Mouse (Mus musculus): Measurements from ENCODE around the gene Lasp1.

The Lasp1 gene

DNA sequence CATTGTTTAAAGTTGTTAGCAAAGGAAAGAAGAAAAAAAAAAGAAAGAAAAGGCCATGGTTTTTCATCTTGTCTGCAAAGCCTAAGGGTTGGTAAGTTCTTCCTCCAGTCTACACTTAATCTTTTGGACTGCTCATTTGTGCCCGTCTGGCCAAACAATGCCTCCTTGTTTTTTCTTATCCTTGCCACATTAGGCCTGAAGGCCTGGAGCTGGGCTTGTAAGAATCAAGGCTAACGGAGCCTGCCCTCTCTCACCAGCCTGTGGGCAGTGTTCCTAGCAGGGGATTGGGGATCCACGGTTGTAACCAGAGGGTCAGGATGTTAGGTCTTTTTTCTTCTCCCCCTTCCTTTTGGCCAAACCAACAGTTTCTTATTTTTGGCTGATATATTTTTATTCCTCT, 12.2 kb downstream of the Lasp1 start:
- no peak for DNase-seq (ENCODE audit: low read depth, low spot score)

DNA sequence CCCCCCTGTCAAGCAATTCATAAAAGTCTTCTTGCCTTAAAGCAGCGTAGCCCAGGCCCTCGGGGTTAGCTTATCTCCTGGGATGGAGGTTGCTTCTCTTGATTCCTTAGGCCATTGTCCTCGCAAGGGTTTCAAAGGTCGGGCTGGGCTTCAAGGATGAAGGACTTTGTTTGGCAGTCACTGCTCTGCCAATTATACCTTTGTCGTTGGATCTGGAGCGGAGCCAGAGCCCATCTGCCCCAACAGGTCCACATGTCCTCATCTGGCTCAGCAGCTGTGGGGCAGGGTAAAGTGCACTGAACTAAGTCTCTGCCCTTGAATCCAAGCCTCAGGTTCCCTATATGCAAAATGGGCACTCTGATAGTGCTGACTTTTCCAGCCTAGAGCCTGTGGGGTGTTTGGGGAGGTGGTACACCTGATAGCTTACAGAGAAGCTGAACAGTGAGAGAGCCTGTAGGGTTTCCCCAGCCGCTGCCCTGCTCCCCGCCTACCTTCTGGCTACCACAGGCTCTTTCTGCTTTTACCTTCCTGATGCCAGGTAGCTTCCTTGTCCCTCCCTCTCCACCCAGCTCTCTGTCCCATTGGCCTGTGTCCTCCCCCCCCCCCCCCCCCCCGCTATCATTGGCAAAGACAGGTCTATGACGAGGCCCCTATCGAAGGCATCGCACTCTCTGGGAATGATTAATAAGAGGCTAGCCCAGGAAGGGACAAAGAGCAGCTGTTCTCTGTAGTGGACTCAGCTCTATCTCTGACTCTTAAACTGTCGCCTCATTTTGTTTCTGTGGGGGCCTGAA, 13.0 kb downstream of the Lasp1 start:
- DNase-seq (ENCODE audit: low read depth, low spot score), result no peak

DNA sequence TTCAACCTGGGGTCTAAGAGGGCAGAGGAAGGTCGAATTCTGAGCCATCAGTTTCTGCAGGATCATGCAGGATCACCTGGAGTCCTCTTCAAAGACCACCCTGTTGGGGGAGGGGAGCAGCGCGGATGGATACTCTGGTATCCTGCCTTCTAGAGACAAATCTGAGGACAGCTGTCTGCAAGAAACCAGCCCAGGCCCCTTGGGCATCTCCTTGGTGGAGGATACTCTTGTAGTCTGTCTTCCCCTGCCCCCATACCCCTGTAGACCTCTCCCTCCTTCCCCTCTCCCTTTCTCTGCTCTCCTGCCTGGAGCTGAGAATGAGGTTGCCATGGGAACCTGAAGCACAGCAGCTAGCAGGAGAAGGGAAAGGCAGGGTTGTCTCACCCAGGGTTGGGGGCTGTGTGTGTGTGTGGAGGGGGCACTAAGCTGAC, 13.7 kb downstream of the Lasp1 start:
- no peak for DNase-seq (ENCODE audit: low read depth, low spot score)

DNA sequence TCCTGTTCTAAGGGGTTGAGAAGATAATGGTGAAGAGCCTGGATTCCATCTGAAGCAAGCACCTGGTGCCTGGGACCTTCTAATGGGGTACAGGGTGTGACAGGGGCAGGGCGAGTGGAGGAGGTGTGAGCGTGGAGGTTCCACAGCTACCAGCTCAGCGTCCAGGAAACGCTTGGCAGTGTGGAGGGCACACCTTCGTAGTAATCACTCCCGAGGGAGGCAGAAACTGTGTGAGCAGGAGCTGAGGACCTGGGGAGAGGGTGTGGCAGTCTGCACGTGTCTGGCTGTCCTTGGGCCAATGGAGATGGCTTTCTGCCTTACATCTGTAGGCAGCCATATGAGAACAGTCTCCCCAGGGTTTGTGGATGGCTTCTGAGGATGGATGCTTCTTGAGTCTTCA, 14.3 kb downstream of the Lasp1 start:
- no peak for DNase-seq (ENCODE audit: low read depth, low spot score)

DNA sequence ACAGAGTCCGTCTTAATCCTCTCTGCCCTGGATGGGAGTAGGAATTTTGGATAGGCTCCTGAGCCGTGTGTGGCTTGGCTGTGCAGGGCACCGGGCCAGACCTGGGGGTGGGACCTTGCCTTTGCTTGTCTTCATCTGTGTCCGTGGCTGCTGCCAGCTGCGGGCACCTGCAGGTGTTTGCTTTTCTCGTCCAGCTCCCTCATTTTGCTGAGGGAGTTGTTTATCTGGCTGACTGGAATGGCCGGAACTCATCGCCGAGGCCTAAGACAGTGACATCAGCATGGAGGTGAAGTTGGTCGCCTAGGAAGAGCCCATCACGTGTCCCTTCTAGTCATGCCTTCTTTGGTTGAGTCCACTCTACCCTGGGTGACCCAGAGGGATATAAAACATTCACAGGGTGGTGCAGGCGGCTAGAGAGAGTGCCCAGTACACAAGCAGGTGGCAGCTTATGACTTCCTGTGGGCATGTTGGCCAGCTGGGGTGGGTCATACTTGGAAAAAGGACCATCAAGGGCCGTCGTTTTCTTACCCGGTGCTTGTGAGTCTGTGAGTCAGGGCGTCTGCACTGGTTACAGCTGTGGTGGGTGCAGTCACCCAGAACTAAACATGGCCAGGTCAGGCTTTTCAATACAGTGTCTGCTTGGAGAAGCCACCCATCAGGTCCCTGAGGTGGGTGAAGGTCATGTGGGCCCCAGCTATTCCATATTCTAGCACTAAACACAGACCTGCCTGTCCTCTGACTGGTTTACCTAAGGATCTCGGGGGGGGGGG, 15.1 kb downstream of the Lasp1 start:
- no peak for DNase-seq (ENCODE audit: low read depth, low spot score)

DNA sequence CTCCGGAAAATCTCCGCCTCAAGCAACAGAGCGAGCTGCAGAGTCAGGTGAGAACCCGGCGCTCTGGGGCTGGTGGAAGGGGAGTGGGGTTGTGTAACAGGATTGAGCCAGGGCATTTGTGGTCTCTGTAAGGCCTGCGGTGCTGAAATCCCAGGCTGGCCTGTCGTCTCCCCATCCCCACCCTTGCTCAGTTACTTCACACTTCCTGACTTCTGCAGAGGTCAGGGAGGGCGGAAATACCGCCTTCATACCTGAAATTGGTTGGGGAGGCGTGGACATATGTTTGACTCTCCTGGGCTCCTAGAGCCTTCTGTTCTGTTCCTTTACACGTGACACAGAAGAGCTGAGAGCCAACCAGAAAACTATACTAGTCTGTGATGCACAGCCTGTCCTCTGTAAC, 16.9 kb downstream of the Lasp1 start:
- DNase-seq (ENCODE audit: low read depth, low spot score), result no peak

DNA sequence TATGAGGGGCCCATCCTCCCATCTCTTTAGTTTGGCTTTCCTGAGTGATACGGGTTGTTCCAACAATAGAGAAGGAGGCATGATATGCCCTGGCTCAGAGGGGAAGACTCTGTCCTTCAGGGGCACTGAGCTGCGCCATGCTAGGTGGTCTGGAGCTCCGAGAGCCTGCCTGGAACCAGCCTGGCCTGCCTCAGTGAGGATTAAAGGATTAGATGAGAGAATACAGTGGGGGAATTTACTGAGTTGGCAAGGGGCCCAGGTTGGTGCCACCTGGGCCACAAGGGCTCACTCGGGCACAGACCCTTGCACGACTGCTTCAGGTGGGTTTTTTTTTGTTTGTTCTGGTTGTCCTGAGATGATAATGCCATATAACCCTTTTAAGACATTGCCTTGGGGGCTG, 17.4 kb downstream of the Lasp1 start:
- no peak for DNase-seq (ENCODE audit: low read depth, low spot score)

DNA sequence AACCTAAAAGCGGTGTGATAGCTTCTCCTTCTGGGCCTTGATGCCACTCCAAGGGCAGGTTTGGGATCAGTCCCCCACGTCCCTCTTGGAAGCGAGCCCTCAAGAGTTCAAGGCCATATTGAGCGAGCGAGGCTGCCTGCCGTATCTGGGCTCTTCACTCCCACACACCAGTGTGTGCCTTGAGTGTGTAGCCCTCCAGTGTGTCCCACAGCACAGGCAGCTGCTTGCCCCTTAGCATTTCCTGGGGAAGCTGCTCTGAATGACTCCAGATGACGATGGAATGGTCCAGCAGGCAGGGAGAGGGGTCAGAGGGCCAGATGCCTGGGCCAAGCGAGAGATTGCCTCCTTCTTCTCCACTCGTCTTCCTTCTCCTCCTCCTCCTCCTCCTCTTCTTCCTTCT, 18.1 kb downstream of the Lasp1 start:
- no peak for DNase-seq (ENCODE audit: low read depth, low spot score)

DNA sequence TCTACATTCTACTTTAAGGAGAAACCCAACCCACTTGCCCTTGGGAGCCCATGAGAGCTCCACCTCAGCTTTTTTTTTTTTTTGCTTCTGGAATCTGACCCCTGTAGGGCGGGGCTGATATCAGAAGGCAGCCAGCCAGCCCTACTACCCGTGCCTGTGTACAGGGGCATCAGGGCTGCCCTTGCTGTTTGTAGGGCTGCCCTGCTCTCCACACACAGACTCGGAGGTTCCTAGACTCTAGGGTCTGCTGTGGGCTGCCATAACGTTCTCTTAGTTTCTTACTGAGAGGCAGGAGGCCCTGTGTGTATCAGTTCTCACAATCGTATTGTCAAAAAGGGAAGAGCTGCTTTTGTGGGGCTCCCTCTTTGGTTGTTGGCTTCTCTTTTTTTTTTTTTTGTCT, 18.6 kb downstream of the Lasp1 start:
- no peak for DNase-seq (ENCODE audit: low read depth, low spot score)

DNA sequence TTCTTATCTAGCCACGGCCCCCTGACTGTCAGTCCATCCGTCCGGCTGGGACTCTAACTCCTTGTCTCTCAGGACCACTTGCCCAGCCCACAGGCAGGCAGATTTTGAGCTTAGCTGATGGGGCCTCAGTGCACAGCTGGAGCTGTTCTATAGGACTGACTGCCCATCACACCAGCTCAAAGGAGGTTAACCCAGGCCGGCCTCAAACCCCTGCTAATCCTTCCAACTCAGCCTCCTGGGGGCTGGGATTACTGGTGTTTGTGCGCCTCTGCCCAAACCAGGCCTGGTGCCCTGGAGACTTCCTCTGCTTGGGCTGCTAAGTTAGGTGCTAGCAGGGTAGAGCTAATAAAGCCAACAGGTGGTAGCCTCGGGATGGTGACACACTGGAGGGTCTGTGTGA, 19.2 kb downstream of the Lasp1 start:
- DNase-seq (ENCODE audit: low read depth, low spot score), result no peak

DNA sequence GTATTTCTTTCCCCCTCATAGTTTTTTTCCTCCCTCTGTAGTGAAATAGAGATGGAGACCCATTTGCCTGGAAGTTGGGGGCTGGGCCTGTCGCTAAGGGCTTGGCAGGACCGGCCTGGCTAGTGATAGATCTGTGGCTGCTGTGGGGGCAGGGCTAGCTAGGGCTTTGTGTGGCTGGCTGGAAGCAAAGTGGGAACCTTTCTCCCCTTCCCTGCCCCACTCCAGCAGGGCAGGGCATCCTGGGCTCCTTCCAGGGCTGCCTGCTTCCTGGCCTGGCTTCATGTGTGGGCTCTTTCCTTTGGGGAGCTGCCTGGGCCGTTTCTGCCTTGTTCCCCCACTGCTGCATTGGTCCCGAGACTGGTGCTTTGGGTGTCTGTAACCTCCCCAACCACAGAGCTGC, 19.8 kb downstream of the Lasp1 start:
- DNase-seq (ENCODE audit: low read depth, low spot score), result no peak

DNA sequence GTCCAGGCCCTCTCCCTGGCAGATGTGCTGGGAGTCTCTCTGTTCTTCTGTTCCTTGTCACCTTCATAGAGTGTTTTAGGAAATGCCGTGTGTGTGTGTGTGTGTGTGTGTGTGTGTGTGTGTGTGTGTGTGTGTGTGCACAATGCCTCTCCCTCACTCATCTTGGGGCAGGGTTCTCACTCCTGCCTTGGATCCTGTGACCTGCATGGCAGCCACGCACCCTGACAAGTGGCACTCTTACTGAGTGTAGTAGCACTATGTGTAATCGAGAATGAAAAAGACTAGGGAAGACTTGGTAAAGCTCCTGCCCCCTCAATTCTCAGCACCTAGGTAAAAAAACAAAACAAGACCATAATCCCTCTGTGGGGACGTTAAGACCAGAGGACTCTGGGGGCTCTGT, 20.3 kb downstream of the Lasp1 start:
- DNase-seq (ENCODE audit: low read depth, low spot score), result no peak

DNA sequence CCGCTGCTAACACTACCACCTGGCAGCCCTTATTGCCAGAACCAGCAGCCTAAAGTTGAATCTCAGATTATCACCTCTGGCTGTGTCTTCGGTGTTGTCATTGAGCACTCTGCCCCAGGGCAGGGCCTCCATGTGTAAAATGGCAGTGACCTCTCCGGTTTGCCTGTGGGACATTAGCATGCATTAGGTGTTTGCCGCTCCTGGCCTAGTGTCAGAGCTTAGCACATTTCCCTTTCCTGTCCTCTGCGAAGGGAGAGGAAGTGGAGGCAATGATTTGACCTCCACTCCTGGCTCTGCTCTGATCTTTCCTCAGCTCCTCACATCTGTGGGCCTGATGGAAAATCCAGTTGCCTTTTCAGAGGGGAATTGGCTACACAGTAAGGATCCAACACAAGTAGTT, 21.1 kb downstream of the Lasp1 start:
- no peak for DNase-seq (ENCODE audit: low read depth, low spot score)

DNA sequence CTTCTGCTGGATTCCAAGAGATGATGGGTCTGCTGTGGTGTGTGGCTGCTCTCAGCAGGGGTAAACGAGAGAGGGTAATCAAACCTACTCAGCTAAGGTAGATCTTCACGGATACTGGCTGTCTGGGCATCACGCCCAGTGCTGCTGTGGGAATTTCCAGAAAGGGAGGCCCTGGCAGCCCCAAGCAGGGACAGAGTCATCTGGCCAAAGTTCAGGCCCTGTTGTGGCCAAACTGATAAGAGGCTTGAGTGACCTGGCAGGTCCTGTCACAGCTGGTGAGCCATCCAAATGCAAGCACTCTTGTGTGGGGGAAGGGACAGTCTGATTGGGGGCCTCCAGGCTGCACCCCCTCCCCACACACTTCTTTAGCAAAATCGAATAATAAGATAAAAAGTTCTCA, 22.0 kb downstream of the Lasp1 start:
- DNase-seq (ENCODE audit: low read depth, low spot score), result no peak

DNA sequence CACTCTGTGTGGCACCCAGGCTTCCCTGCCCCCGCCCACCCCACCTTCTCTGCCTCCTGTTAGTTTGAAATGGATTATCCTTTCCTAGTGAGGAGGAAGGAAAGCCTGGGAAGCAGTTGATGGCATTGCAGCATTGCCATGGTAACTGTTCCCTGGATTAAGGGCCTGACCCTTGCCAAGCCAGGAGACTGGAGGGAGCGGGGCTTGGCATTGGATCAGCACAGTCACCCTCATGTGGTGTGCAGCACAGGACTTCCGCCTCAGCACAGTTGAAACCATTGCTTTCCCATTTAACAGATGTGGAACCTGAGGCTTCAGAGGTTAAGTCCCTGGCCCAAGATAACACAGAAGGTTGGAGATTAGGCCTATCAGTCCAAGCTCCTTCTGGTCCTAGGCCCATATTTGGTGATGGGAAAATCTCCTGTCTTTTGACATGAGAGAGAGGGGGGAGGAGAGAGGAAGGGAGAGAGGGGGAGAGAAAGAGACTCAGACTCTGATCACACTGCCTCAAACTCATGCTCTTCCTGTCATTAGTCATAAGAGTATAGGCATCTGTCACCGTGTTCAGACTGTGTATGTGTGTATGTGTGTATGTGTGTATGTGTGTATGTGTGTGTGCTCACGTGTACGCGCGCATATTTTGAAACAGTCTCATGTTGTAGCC, 22.7 kb downstream of the Lasp1 start:
- DNase-seq (ENCODE audit: low read depth, low spot score), result no peak

DNA sequence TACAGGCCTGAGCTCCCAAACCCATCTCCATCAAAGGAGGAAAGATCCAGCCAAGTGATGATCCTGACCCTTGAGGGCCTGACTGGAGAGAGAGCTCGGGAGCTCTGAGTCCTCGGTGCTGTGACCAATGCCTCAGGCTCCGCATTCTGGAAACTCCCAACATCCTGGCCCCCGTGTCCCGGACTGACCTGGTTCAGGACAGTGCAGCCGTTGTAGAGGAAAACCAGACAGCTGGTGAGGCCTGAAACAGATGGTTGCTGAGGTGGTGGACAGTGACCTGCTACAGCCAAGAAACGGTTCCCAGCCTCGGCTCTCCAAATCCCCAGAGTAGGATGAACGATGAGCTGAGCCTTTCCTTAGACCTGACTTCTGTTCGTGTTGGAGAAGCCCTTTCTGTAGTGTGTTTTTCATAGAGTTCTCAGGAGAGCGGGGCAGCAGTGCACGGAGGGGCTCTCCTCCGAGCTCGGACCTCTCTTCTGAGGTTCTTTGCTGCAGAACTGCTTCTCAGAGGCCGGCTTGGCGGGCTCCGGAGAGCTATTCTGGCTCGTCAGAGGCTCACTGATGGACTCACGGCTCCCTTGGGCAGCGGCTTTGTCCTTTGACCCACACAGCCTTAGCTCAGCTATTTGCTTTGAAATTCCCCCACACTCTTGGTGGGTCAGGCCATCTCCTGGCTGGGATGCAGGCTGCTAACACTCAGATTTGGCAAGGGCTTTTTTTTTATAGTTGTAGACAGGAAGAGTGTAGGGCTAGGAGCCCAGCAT, 24.2 kb downstream of the Lasp1 start:
- DNase-seq (ENCODE audit: low read depth, low spot score), result no peak

DNA sequence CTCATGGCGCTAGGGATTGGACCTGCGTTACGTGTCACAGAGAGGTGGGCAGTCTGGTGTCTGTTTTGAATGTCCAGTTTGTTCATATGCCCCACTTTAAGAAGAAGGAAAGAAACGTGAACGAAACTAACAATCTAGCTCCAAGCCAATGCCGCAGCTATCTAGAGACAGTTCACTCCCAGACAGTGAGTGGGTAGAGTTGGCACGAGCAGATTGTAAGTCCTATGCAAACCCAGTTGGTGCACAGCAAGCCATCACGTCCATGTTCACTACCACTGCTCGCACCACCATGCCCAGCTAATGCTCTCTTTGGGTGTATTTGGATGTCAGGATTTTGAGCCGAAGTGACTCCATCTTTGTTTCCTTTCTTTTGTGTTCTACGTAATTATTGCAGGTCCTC, 25.4 kb downstream of the Lasp1 start:
- DNase-seq (ENCODE audit: low read depth, low spot score), result no peak

DNA sequence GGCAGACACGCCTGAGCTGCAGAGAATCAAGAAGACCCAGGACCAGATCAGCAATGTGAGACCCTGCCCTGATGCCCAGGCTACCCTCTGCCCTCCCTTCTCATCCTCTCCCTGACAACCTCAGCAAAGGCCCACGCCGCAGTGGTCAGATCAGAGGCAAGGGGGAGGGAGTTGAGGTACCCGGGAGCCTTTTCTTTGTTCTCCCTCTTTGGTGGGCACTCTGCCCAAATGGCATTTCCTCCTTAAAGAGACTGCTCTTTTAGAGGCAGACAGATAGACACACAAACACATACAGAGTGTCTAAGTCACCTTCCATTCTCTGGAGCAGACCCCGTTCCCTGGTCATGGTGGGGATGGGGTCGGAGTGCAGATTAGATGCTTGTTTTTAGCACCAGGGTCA, 26.1 kb downstream of the Lasp1 start:
- no peak for DNase-seq (ENCODE audit: low read depth, low spot score)

DNA sequence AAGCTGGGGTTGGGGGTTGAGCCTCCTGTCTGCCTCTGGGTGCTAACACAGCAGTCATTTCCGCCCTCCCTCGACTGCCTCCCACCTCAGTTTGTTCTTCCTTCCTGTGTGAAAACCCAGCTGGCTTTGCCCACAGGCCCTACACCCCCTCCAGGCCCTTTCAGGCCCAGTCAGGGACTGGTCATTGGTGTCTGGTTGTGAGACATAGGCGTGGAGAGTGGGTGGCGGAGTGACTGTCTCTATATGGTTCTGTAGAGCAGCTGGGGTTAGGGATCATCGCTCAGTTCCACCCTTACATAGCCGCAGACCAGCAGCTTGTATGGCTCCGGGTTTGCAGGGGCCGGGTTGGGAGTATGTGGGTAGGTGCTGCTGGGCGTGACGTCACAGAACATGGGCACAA, 26.5 kb downstream of the Lasp1 start:
- no peak for DNase-seq (ENCODE audit: low read depth, low spot score)

DNA sequence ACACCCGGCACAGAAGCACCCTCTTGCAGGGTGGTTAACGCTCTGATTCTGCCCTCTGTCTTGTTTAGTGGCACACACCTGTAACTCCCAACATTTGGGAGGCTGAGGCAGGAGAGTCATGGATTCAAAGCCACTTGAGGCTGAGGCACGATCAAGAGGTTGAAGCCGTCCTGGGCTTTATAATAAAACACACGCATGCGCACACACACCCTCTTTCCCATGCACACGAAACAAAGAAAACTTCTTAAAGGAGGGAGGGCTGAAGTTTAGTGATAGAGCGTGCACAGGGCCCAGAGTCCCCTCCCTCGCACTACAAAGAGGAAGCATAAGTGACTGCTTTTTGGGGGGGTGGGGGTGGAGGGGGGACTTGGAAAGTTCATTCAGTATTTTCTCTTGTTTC, 27.2 kb downstream of the Lasp1 start:
- no peak for DNase-seq (ENCODE audit: low read depth, low spot score)

DNA sequence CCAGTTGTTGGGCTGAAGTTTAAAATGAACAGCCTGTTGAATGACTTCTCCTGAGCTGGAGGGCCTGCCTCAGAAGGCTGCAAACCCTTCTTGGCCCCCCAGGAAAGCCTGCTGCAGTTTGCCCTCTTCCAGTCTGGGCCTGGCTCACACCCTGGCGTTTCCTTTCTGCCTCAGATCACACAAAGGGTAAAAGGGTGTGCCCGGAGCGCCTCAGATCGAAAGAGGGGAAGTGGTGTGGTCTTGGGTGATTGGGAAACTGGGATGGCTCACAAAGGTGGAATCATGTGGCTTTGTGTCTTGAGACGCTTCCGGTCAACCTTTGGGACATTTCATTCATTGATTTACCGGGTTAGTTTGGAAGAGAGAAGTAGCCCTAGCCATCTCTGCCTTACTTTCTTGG, 27.6 kb downstream of the Lasp1 start:
- DNase-seq (ENCODE audit: low read depth, low spot score), result no peak

DNA sequence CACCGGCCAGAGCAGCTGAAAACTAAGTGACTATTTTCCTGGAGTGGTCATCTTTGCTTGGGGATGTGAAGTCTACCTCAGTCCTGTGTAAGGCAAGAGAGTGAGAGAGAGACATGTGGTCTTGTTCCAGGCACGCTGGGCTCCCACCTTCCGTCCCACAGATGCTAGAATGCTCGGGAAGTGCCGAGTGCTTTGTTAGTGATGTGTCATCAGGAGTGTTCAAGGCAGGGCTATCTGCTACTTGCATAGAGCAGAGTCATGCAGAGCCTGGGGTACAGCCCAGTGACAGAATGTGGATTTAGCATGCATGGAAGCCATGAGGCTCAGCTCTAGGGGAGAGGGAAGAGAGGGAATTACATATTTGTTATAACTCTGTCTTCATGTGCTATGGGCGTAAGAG, 28.9 kb downstream of the Lasp1 start:
- DNase-seq (ENCODE audit: low read depth, low spot score), result no peak
